Mouse (Mus musculus) CH12.LX (cell line): ENCODE measurements around the gene Clip1. TPM values are rescaled to one million over a fixed set of nuclear protein-coding genes. Genes with fewer than 3 reads are reported as not detected.

Source experiments
- DNase-seq: peaks from one replicate; pipeline ENCODE4 v3.0.0-alpha.2; 2013; ENCODE audit errors: extremely low read depth
- H3K27ac ChIP-seq: 2 replicates; pipeline ENCODE4 v1.5.1; 2012; ENCODE audit warnings: low read depth, mild to moderate bottlenecking, control low read depth, moderate library complexity; ENCODE audit not compliant: insufficient read depth
- H3K27me3 ChIP-seq: replicated peaks from 2 replicates; pipeline ENCODE3; 2012; ENCODE audit warnings: inconsistent platforms
- H3K36me3 ChIP-seq, 2 experiments: replicated peaks in 1 of 2; 2 replicates each; pipeline versions ENCODE3 to v1.6.1; 2012; ENCODE audit warnings: inconsistent platforms in 1 of 2, low read length in 1 of 2, mild to moderate bottlenecking in 1 of 2, mixed read lengths in 1 of 2, moderate library complexity in 1 of 2; ENCODE audit not compliant: control insufficient read depth in 1 of 2, insufficient read depth in 1 of 2
- H3K4me1 ChIP-seq, 2 experiments: 2 replicates each; pipeline ENCODE4 v1.6.1; 2012; ENCODE audit warnings: inconsistent platforms in 1 of 2, moderate library complexity in 1 of 2; ENCODE audit not compliant: insufficient read depth in 2 of 2, control insufficient read depth in 1 of 2
- H3K4me2 ChIP-seq: 2 replicates; pipeline ENCODE4 v1.6.1; 2012; ENCODE audit warnings: low read depth, mild to moderate bottlenecking, control low read depth; ENCODE audit not compliant: poor library complexity, insufficient read depth, severe bottlenecking
- H3K4me3 ChIP-seq, 3 experiments: fragments of 150-350 bp in 1 of 3; sonication (generic) in 1 of 3; replicated peaks in 1 of 3; 2 replicates each; pipeline versions ENCODE3 to v1.5.1; 2011 to 2012; ENCODE audit warnings: low read depth in 2 of 3, low read length in 2 of 3, mild to moderate bottlenecking in 2 of 3, moderate library complexity in 2 of 3, control low read depth in 1 of 3, improper control_type of control experiment in 1 of 3, inconsistent platforms in 1 of 3, mixed read lengths in 1 of 3; ENCODE audit not compliant: poor library complexity in 1 of 3
- H3K79me2 ChIP-seq: replicated peaks from 2 replicates; pipeline ENCODE4 v1.6.1; 2012; ENCODE audit warnings: mild to moderate bottlenecking, moderate library complexity; ENCODE audit not compliant: control insufficient read depth, poor library complexity, insufficient read depth, severe bottlenecking; ENCODE audit errors: extremely low read depth
- H3K9ac ChIP-seq: 2 replicates; pipeline ENCODE4 v1.6.1; 2012; ENCODE audit warnings: low read depth, mild to moderate bottlenecking, control low read depth, moderate library complexity; ENCODE audit not compliant: insufficient read depth
- H3K9me3 ChIP-seq: replicated peaks from 2 replicates; pipeline ENCODE3; 2012; ENCODE audit warnings: low read length, inconsistent platforms, mixed read lengths
- BHLHE40 ChIP-seq: IDR thresholded peaks from 2 replicates; pipeline ENCODE4 v1.6.1; 2011; ENCODE audit warnings: mild to moderate bottlenecking, low read depth, low read length, improper control_type of control experiment
- CHD1 ChIP-seq: IDR thresholded peaks from 2 replicates; pipeline ENCODE4 v1.6.1; 2012; ENCODE audit warnings: low read depth, low read length, improper control_type of control experiment, inconsistent platforms
- CHD2 ChIP-seq: IDR thresholded peaks from 2 replicates; pipeline ENCODE4 v1.6.1; 2011; ENCODE audit warnings: low read length, improper control_type of control experiment
- CTCF ChIP-seq, 2 experiments: IDR thresholded peaks in 1 of 2; conservative IDR thresholded peaks in 1 of 2; 2 replicates each; pipeline ENCODE4 v1.5.1; 2011 to 2012; ENCODE audit warnings: low read depth in 2 of 2, low read length in 2 of 2, improper control_type of control experiment in 1 of 2, inconsistent platforms in 1 of 2, mild to moderate bottlenecking in 1 of 2, moderate library complexity in 1 of 2
- E2F4 ChIP-seq: IDR thresholded peaks from 2 replicates; pipeline ENCODE4 v1.6.1; 2011; ENCODE audit warnings: low read depth, low read length, improper control_type of control experiment; ENCODE audit not compliant: insufficient replicate concordance
- EP300 ChIP-seq: IDR thresholded peaks from 2 replicates; pipeline ENCODE4 v1.6.1; 2011; ENCODE audit warnings: low read length, improper control_type of control experiment
- GABPA ChIP-seq: IDR thresholded peaks from 2 replicates; pipeline ENCODE4 v1.6.1; 2012; ENCODE audit warnings: low read depth, low read length, improper control_type of control experiment, inconsistent platforms; ENCODE audit not compliant: insufficient replicate concordance
- IRF4 ChIP-seq: IDR thresholded peaks from 2 replicates; pipeline ENCODE4 v1.6.1; 2014; ENCODE audit warnings: low read depth, mild to moderate bottlenecking, inconsistent platforms, low read length, improper control_type of control experiment
- JUN ChIP-seq: IDR thresholded peaks from 2 replicates; pipeline ENCODE4 v1.6.1; 2011; ENCODE audit warnings: low read depth, mild to moderate bottlenecking, low read length, improper control_type of control experiment, moderate library complexity; ENCODE audit not compliant: insufficient read depth
- MAZ ChIP-seq: IDR thresholded peaks from 2 replicates; pipeline ENCODE4 v1.6.1; 2012; ENCODE audit warnings: low read depth, mild to moderate bottlenecking, inconsistent platforms, low read length, improper control_type of control experiment, moderate library complexity
- NRF1 ChIP-seq: IDR thresholded peaks from 2 replicates; pipeline ENCODE4 v1.6.1; 2014; ENCODE audit warnings: low read depth, mild to moderate bottlenecking, inconsistent platforms, low read length, improper control_type of control experiment, moderate library complexity
- POLR2A ChIP-seq: IDR thresholded peaks from 2 replicates; pipeline ENCODE4 v1.6.1; 2011; ENCODE audit warnings: low read depth, mild to moderate bottlenecking, improper control_type of control experiment, low read length
- RCOR1 ChIP-seq: conservative IDR thresholded peaks from 2 replicates; pipeline ENCODE4 v1.6.1; 2012; ENCODE audit warnings: low read depth, mild to moderate bottlenecking, inconsistent platforms, low read length, improper control_type of control experiment
- SIN3A ChIP-seq: IDR thresholded peaks from 2 replicates; pipeline ENCODE4 v1.6.1; 2012; ENCODE audit warnings: low read length, improper control_type of control experiment, inconsistent platforms
- USF2 ChIP-seq: conservative IDR thresholded peaks from 2 replicates; pipeline ENCODE4 v1.6.1; 2011; ENCODE audit warnings: low read depth, low read length, improper control_type of control experiment
- ZC3H11A ChIP-seq: IDR thresholded peaks from 2 replicates; pipeline ENCODE4 v1.6.1; 2012; ENCODE audit warnings: low read depth, mild to moderate bottlenecking, inconsistent platforms, low read length, improper control_type of control experiment
- ZKSCAN1 ChIP-seq: IDR thresholded peaks from 2 replicates; pipeline ENCODE4 v1.6.1; 2012; ENCODE audit warnings: low read depth, inconsistent platforms, low read length, improper control_type of control experiment, borderline replicate concordance
- ZNF384 ChIP-seq: IDR thresholded peaks from 2 replicates; pipeline ENCODE4 v1.6.1; 2012; ENCODE audit warnings: low read depth, low read length, improper control_type of control experiment, inconsistent platforms
- dilution Hi-C: fragments of 300-500 bp; cut with MboI; formaldehyde crosslinking; loops from 2 replicates; pipeline ENCODE4 v1.14.3; 2020; ENCODE audit warnings: low sequenced_read_pairs; ENCODE audit not compliant: extremely low pct_unique_long_range_greater_than_20kb, extremely low pct_ligation_motif_present
- in situ Hi-C: fragments of 300-500 bp; cut with MboI; formaldehyde crosslinking; loops from 3 replicates; pipeline ENCODE4 v1.14.3; 2019; ENCODE audit warnings: low sequenced_read_pairs, low pct_ligation_motif_present, low pct_unique_long_range_greater_than_20kb, mixed read lengths
- polyA plus RNA-seq: library from polyadenylated mRNA; unstranded; fragments of >175 nt; gene quantifications from 2 replicates; pipeline ENCODE4 v1.2.1, GENCODE M21; 2012; ENCODE audit warnings: low read depth; ENCODE audit not compliant: insufficient read length
- total RNA-seq, 2 experiments: library from RNA; depleted of rRNA; stranded (reverse); fragments of 300-350 nt in 1 of 2; fragments of >200 nt in 1 of 2; gene quantifications; 2 replicates each; pipeline ENCODE4 v1.2.3; 2012 to 2014

Gene Clip1
- total and polyA plus RNA-seq, 3 experiments, result 24.9 to 42.9 (median 28.1) TPM

GRCm38 (mm10) chr5:123640181-123640580, 44.2 kb downstream of the Clip1 start:
- Histone ChIP-seq H3K9ac (no peak overlapping the region), H3K79me2 (no peaks in the 10 kb centered on the region), H3K27me3 (no peaks in the 10 kb centered on the region), H3K4me1 (peaks cover 0 to 10% of the 10 kb centered on the region in 2 experiments; a peak in 1 of 4 replicates), H3K4me2 (no peak overlapping the region), H3K36me3 (peaks cover 37 to 78% of the 10 kb centered on the region in 2 experiments), H3K4me3 (no peak overlapping the region), H3K27ac (no peak overlapping the region), H3K9me3 (no peaks in the 10 kb centered on the region)
- in situ Hi-C loops (loop anchor here (25.0 kb wide), 1 partner anchor 272 kb away; the partner anchor contains the start of gene Denr), dilution Hi-C loops (no loop called here)
- no peak for DNase-seq
- TF ChIP-seq E2F4, result no peak
- TF ChIP-seq CTCF (conservative IDR thresholded peaks at IDR 0.05 in 1 of 2, IDR thresholded peaks at IDR 0.05 in 1 of 2; ENCODE audit: low read depth in 2 of 2, low read length in 2 of 2), result no peak
- no peak for TF ChIP-seq ZKSCAN1
- TF ChIP-seq ZNF384, result no peak
- no peak for TF ChIP-seq IRF4
- TF ChIP-seq GABPA, result no peak
- TF ChIP-seq RCOR1, result no peak
- TF ChIP-seq ZC3H11A, result no peak
- no peak for TF ChIP-seq JUN
- no peak for TF ChIP-seq MAZ

DNA sequence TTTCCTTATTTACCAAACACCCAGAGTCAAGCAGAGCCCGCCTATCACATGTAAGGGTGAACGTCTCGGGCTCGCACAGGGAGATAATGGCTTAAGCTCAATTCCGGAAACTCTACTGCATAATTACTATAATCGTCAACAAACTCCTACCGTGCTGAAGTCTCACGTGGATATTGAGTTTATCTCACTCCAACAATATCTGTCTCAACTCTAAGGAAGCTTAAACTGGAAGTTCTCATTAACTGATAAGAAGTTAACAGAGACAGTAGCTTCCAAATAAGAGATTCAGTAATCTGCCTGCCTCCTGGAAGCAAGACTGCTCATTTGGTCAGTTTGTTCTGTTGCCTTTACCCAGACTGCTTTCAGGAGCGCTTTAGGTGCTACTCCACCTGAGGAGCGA, 53.2 kb downstream of the Clip1 start:
- dilution Hi-C loops, result no loop called here
- H3K27me3 ChIP-seq, result no peaks in the 10 kb centered on the region
- TF ChIP-seq POLR2A (no peak), SIN3A (no peak), CHD2 (no peak), NRF1 (no peak), BHLHE40 (no peak), RCOR1 (no peak), IRF4 (no peak), EP300 (no peak), MAZ (no peak), USF2 (no peak), GABPA (no peak), CHD1 (no peak)
- TF ChIP-seq, all 38 proteins: peak for 0
- Histone ChIP-seq H3K4me1 (no peaks in the 10 kb centered on the region), H3K27ac (no peak overlapping the region), H3K4me2 (no peak overlapping the region), H3K9me3 (no peaks in the 10 kb centered on the region), H3K4me3 (no peak overlapping the region), H3K79me2 (no peaks in the 10 kb centered on the region), H3K36me3 (peaks cover 7 to 71% of the 10 kb centered on the region in 2 experiments), H3K9ac (no peak overlapping the region)
- in situ Hi-C loops, result loop anchor here (25.0 kb wide), 1 partner anchor 281 kb away; the partner anchor contains the start of gene Denr
- no peak for DNase-seq
